In the genomic region with DNA sequence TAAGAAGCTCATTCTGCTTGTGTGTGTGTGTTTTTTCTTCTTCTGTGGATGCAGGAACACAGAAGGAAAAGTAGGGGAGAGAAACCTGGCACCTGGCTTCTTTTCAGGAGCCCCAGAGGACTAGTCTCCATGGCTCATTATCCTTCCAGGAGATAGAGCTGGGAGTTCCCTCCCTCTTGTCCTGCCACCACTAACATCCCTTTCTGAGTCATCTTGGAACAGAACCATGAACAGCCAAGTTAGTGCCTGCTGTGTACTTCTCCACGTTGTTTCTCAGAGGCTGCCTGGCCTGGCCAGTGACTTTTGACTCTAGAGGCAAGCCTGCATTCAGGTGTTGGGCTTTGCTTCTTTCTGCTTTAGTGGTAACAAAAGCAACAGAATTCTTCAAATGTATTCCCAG, we compare ENCODE assay signal across 10 mouse cellular contexts. TPM values are rescaled to one million over a fixed set of nuclear protein-coding genes. Genes with fewer than 3 reads are reported as not detected.
DNase-seq lines count a peak whose midpoint lies in the region; ATAC-seq and TF ChIP-seq lines count a peak whose summit lies in the region.
"Had no signal": no experiment of that assay in that cellular context is flagged by ENCODE, and none has a peak within 500 bp of the region (broad histone marks: within the 10 kb centered on the region; RNA-seq: fewer than 3 reads in every experiment).

No protein-coding gene starts in this region.

- H3K9ac ChIP-seq in liver, embryonic 13.5 days: no peak overlapping the region
- H3K9ac ChIP-seq in liver, postnatal 0 days (replicated peaks): no peak overlapping the region

- no peak for TF ChIP-seq CTCF in liver, postnatal 0 days (IDR thresholded peaks at IDR 0.05; ENCODE audit: low read depth)

- no peak for ATAC-seq in liver, embryonic 13.5 days (ENCODE audit: low read depth)
- no peak for ATAC-seq in liver, postnatal 0 days

- H3K4me1 ChIP-seq in liver, embryonic 13.5 days (replicated peaks): peaks cover 42% of the 10 kb centered on the region
- peaks cover 13% of the 10 kb centered on the region for H3K4me1 ChIP-seq in liver, postnatal 0 days (ENCODE audit: insufficient read depth)
- H3K4me1 ChIP-seq in brown adipose tissue, adult 24 weeks (ENCODE audit: control insufficient read depth, insufficient read depth, insufficient read length, low read length): peaks cover 10% of the 10 kb centered on the region

- no peaks in the 10 kb centered on the region for H3K36me3 ChIP-seq in liver, embryonic 13.5 days
- H3K36me3 ChIP-seq in liver, postnatal 0 days (replicated peaks; ENCODE audit: insufficient read depth, low read length): no peaks in the 10 kb centered on the region; the same call in 1 of the 2 replicates
- H3K36me3 ChIP-seq: limb, embryonic 13.5 days had no signal

- no peaks in the 10 kb centered on the region for H3K9me3 ChIP-seq in liver, embryonic 13.5 days (replicated peaks)
- no peaks in the 10 kb centered on the region for H3K9me3 ChIP-seq in liver, postnatal 0 days (ENCODE audit: low read length)
- H3K9me3 ChIP-seq: embryonic facial prominence, embryonic 10.5 days; hindbrain, embryonic 10.5 days; limb, embryonic 13.5 days had no signal

- H3K27me3 ChIP-seq in liver, embryonic 13.5 days: no peaks in the 10 kb centered on the region
- no peaks in the 10 kb centered on the region for H3K27me3 ChIP-seq in liver, postnatal 0 days (ENCODE audit: insufficient read depth, low read length)
- H3K27me3 ChIP-seq: limb, embryonic 13.5 days had no signal

- peak; percentile 57 for DNase-seq in cerebellum, adult 9-11 months
- no peak for DNase-seq in cerebellum, postnatal 25 days
- no peak for DNase-seq in liver, embryonic 13.5 days
- DNase-seq in liver, postnatal 0 days: no peak
- peak; percentile 57 for DNase-seq in adipocyte (ENCODE audit: low spot score)
- DNase-seq in thymus, postnatal 36 days: no peak

- TF ChIP-seq EP300 in liver, postnatal 0 days (IDR thresholded peaks at IDR 0.05; ENCODE audit: low read depth): no peak

- no peak overlapping the region for H3K4me2 ChIP-seq in liver, embryonic 13.5 days
- H3K4me2 ChIP-seq in liver, postnatal 0 days (ENCODE audit: low read depth, low read length): no peak overlapping the region

- WGBS in liver, embryonic 13.5 days (ENCODE audit: insufficient replicate concordance): 68% methylated on average over 1 of the region's 1 CpGs
- WGBS in liver, postnatal 0 days (ENCODE audit: insufficient replicate concordance): 45% methylated on average over 1 of the region's 1 CpGs

- H3K4me3 ChIP-seq in liver, embryonic 13.5 days (replicated peaks): no peak overlapping the region
- H3K4me3 ChIP-seq in liver, postnatal 0 days (ENCODE audit: low read depth, low read length): no peak overlapping the region
- no peak overlapping the region for H3K4me3 ChIP-seq in brown adipose tissue, adult 24 weeks (ENCODE audit: insufficient read depth, low read depth, low read length)

- peak overlapping the region; percentile 21; the same call in 1 of the 2 replicates for H3K27ac ChIP-seq in liver, embryonic 13.5 days
- H3K27ac ChIP-seq in liver, postnatal 0 days (ENCODE audit: low read depth): no peak overlapping the region
- peak overlapping the region; percentile 73 for H3K27ac ChIP-seq in brown adipose tissue, adult 24 weeks (replicated peaks; ENCODE audit: low read depth, low read length)

RNA-seq across cellular contexts. Expression of gene Snrk, which starts 0.7 kb away (rescaled TPM):
- polyA plus RNA-seq in liver, embryonic 13.5 days (2015; fragmentation: Nextera tagmentation; extraction: Ambion mirVana): 14.6 and 21.8 TPM in 2 replicates
- 24.0 and 25.5 TPM in 2 replicates for polyA plus RNA-seq in liver, postnatal 0 days (2015; fragmentation: Nextera tagmentation; extraction: Ambion mirVana)
- polyA plus RNA-seq in brown adipose tissue, adult 24 weeks (2012; ENCODE audit: insufficient read depth, insufficient read length, missing spikeins): 78.1 and 111 TPM in 2 replicates

Comparison
In these comparisons a context has a peak if more than half of its experiments do, and no peak if none do; other contexts are left out.
1. DNase-seq: peak in cerebellum, adult 9-11 months (single experiment) and adipocyte (single experiment); none in cerebellum, postnatal 25 days (0 of 2), liver, embryonic 13.5 days (single experiment), liver, postnatal 0 days (single experiment) and thymus, postnatal 36 days (0 of 2).